Mouse (Mus musculus) heart, postnatal 0 days (tissue): Measurements from ENCODE around the gene Agap1.

ENCODE experiments used
- CTCF ChIP-seq: IDR thresholded peaks from 2 replicates; pipeline ENCODE4 v1.5.1; 2016; ENCODE audit warnings: antibody characterized with exemption, control low read depth, low read depth
- EP300 ChIP-seq: IDR thresholded peaks from 2 replicates; pipeline ENCODE4 v1.6.1; 2016; ENCODE audit warnings: antibody characterized with exemption, low read depth

GRCm38 (mm10) chr1:89581766-89582125, 127.1 kb downstream of the Agap1 start:
- TF ChIP-seq CTCF (no peak), EP300 (no peak)
